Mouse (Mus musculus): ENCODE measurements around the gene Cpn2.

DNA sequence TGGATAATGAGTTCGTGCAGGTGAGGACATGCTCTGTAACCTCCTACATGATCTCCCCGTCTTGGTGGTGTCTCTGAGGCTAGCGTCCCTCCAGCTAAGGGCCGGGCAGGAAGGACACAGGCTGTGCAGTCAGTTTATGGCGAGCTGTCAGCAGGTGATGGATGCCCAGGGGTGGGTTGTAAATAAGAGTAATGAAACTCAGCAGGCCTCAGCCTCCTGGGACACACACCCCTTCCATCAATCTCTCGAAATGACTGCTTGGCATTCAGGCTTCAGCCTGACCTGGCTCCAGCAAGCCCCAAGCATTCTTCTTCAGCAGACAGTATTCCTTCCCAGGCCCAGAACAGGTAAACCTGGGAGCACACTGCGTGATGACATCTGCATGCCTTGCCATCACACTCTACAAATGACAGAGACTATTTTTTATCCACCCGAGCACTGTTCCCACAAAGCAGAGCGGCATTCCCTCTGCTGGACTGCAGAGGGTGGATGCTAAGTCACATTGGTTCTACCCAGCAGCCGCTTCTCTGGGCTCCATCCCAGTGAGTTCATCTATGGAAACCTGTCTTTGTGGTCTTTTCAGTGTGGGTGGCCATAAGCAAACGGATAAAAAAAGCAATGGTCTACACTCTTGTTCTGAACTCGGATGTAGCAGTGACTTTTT, 23.1 kb downstream of the Cpn2 start:
- no peak for TF ChIP-seq CTCF (IDR thresholded peaks at IDR 0.05; ENCODE audit: low read depth)
- no peak for TF ChIP-seq EP300 (optimal IDR thresholded peaks at IDR 0.05)

Measured in stomach, postnatal 0 days (tissue).